Mouse (Mus musculus) natural killer cell, adult 2 months (primary cell): ENCODE results near the gene Ugt1a10.
"Not testable (repeated sequence)": the region's sequence is repeated elsewhere in the genome, so short reads cannot be mapped to it uniquely, and the experiment has no call there.

ENCODE experiments used
- DNase-seq, 2 experiments: peaks; one replicate each; pipeline ENCODE4 v3.0.0; 2022; ENCODE audit warnings: low spot score in 2 of 2

Gene Ugt1a10

GRCm38 (mm10) chr1:88138145-88138544 lies 83.0 kb downstream of the Ugt1a10 start:
- DNase-seq = no peak

- not testable (repeated sequence) for DNase-seq
These were observed 85.3 kb downstream of the Ugt1a10 start for GRCm38 (mm10) chr1:88140492-88140891.

GRCm38 (mm10) chr1:88143966-88144675 lies 88.9 kb downstream of the Ugt1a10 start:
- DNase-seq = peak; percentile 7 to 19

GRCm38 (mm10) chr1:88145278-88145677 lies 90.1 kb downstream of the Ugt1a10 start:
- DNase-seq = not testable (repeated sequence)

- not testable (repeated sequence) for DNase-seq
These were observed 94.9 kb downstream of the Ugt1a10 start for GRCm38 (mm10) chr1:88150133-88150532.

- no peak for DNase-seq
These were observed 103.2 kb downstream of the Ugt1a10 start for GRCm38 (mm10) chr1:88158430-88158829.

- no peak for DNase-seq
These were observed 110.5 kb downstream of the Ugt1a10 start, which contains the start of gene Ugt1a5 for GRCm38 (mm10) chr1:88165711-88166110. Ugt1a5 (plus strand) TSS chr1:88166012.

GRCm38 (mm10) chr1:88172190-88172589 lies 117.0 kb downstream of the Ugt1a10 start:
- DNase-seq = not testable (repeated sequence)

GRCm38 (mm10) chr1:88179657-88180056 lies 124.5 kb downstream of the Ugt1a10 start:
- DNase-seq = no peak

GRCm38 (mm10) chr1:88186325-88186935 lies 131.2 kb downstream of the Ugt1a10 start:
- no peak for DNase-seq

GRCm38 (mm10) chr1:88192136-88192535 lies 136.9 kb downstream of the Ugt1a10 start:
- no peak for DNase-seq

GRCm38 (mm10) chr1:88195687-88196086 lies 140.5 kb downstream of the Ugt1a10 start:
- no peak for DNase-seq

- no peak for DNase-seq
These were observed 142.3 kb downstream of the Ugt1a10 start for GRCm38 (mm10) chr1:88197443-88197842.

GRCm38 (mm10) chr1:88199996-88200395 lies 144.8 kb downstream of the Ugt1a10 start:
- DNase-seq = no peak

GRCm38 (mm10) chr1:88200456-88200855 lies 145.3 kb downstream of the Ugt1a10 start, which contains the start of gene Ugt1a2:
Ugt1a2 (plus strand) TSS chr1:88200601.
- no peak for DNase-seq

GRCm38 (mm10) chr1:88205294-88205922 lies 150.2 kb downstream of the Ugt1a10 start, which contains the start of gene Dnajb3:
Dnajb3 (minus strand) TSS chr1:88205782.
- peak; percentile 54 to 63 for DNase-seq

GRCm38 (mm10) chr1:88206843-88207479 lies 151.8 kb downstream of the Ugt1a10 start:
- DNase-seq = no peak

GRCm38 (mm10) chr1:88211812-88212211 lies 156.6 kb downstream of the Ugt1a10 start, which contains the start of gene Ugt1a1:
Ugt1a1 (plus strand) TSS chr1:88211959.
- DNase-seq = no peak

- DNase-seq = no peak
These were observed 157.3 kb downstream of the Ugt1a10 start for GRCm38 (mm10) chr1:88212341-88213045.

- no peak for DNase-seq
These were observed 157.9 kb downstream of the Ugt1a10 start for GRCm38 (mm10) chr1:88213061-88213460.

- DNase-seq = no peak
These were observed 158.7 kb downstream of the Ugt1a10 start for GRCm38 (mm10) chr1:88213766-88214461.
